Mouse (Mus musculus) liver, embryonic 14.5 days (tissue): ENCODE measurements around the gene Pde6c.

Source experiments
- CTCF ChIP-seq: IDR thresholded peaks from 2 replicates; pipeline ENCODE4 v1.5.1; 2016; ENCODE audit warnings: antibody characterized with exemption, low read depth, control low read depth
- EP300 ChIP-seq: IDR thresholded peaks from 2 replicates; pipeline ENCODE4 v1.6.1; 2016; ENCODE audit warnings: antibody characterized with exemption, low read depth

DNA sequence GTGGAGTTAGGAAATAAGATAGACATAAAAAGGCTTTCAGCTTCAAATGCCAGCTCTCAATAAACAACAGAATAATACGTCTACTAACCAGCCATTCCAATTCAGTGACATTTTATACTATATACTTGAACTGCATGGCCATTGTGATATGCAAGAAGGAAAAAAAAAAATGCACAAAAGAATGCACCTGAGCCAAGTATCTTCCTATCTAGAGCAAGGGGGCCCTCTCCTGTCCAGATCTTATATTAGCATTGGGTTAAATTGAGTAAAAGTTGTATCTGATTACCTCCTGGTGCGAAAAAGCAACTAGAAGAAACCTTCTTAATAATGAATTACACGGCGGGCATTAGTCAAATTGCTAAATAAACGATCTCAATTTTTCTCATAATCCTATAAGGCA, 66.2 kb downstream of the Pde6c start:
- peak; percentile 6; the same call in 1 of the 2 replicates for TF ChIP-seq CTCF
- no peak for TF ChIP-seq EP300
